Mouse (Mus musculus): ENCODE data around the gene Entr1. TPM values are rescaled to one million over a fixed set of nuclear protein-coding genes. Genes with fewer than 3 reads are reported as not detected.

Gene Entr1
- total RNA-seq, 2 experiments from 2014 or later, result 152 to 164 TPM

DNA sequence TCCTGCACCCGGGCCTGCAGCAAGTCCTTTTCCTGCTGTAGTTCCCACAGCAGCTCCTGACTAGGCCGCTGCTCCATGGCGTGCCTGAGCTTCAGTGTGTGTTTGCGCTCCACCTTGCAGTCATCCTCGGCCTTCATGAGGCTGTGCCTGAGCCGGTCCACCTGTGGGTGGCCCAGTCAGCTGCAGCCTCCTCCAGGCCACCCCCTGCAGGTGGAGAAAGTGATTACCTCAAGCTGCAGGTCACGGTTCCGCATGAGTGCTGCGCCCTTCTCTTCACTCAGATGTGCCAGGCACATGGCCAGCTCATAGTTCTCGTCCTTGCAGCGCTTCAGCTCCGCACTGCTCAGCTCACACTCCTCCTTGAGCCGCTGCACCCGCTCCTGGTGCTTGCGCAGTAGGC, 31.6 kb downstream of the Entr1 start:
- intact Hi-C loops (cut with DNase I), result no loop called here
- no peak; the same call in none of the 2 replicates for TF ChIP-seq CTCF (IDR thresholded peaks at IDR 0.05)
- Histone ChIP-seq H3K27ac (no peak overlapping the region), H3K4me3 (no peak overlapping the region)
- DNase-seq (ENCODE audit: extremely low spot score in 1 of 2, low spot score in 2 of 2), result no peak

DNA sequence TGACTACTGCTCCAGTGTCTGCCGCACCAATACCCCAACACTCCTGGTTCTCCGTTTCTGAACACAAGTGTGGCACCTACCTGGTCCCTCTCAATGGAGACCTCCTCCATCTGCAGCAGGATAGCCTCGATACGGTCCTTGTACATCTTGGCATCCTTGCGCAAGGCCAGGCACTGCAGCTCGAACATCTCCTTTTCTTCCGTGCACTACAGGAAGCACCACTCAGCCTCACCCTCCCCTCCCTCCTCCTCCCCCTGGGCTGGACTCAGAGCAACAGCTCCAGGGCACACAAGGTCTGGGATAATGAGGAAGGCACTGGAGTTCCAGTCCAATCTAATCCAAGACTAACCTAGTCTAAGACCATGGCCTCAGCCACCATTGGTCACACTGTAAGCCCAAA, 32.4 kb downstream of the Entr1 start:
- no peak overlapping the region for H3K27ac ChIP-seq
- H3K4me3 ChIP-seq, result no peak overlapping the region
- intact Hi-C loops (cut with DNase I), result no loop called here
- TF ChIP-seq CTCF (IDR thresholded peaks at IDR 0.05), result no peak
- DNase-seq (ENCODE audit: extremely low spot score in 1 of 2, low spot score in 2 of 2), result no peak

DNA sequence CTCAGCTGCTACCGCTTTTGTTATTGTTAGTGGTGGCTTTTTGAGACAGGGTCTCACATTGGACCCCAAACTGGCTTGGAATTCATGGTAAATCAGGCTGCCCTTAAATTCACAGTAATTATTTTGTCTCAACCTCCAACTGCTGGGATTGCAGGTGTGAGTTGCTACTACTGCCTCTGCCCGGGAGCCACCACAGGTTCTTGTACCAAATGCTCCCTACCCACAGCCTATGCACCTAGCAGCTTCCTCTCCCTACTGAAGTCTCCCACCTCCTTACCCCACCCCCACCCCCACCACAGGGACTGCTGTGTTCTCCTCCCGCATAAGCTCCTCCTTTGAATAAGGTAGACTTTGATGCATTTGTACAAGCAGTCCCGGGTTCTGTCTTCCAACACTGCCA, 32.9 kb downstream of the Entr1 start:
- TF ChIP-seq CTCF (IDR thresholded peaks at IDR 0.05), result no peak
- no peak for DNase-seq (ENCODE audit: extremely low spot score in 1 of 2, low spot score in 2 of 2)
- Histone ChIP-seq H3K27ac (no peak overlapping the region), H3K4me3 (no peak overlapping the region)
- intact Hi-C loops (cut with DNase I), result no loop called here

DNA sequence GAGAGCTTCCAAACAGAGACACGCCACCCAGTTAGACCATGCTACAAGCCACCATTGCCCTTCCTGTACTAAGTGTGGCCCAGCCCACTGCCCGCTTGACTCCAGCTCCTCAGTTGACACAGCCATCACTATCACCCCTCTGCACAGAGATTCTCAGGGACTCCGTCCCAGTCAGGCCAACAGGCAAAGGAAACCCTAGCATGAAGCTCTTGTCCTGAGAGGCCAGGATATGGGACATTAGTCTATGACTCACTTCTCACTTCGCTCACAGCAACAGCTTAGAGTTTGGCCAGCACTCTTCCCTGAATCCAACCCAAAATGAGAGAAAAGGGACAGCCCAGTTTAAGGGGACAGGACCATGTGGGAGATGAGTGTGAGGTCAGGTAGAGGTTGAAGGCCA, 34.7 kb downstream of the Entr1 start:
- H3K4me3 ChIP-seq, result no peak overlapping the region
- TF ChIP-seq CTCF (IDR thresholded peaks at IDR 0.05), result no peak
- no peak for DNase-seq (ENCODE audit: extremely low spot score in 1 of 2, low spot score in 2 of 2)
- no peak overlapping the region for H3K27ac ChIP-seq
- intact Hi-C loops (cut with DNase I), result no loop called here

DNA sequence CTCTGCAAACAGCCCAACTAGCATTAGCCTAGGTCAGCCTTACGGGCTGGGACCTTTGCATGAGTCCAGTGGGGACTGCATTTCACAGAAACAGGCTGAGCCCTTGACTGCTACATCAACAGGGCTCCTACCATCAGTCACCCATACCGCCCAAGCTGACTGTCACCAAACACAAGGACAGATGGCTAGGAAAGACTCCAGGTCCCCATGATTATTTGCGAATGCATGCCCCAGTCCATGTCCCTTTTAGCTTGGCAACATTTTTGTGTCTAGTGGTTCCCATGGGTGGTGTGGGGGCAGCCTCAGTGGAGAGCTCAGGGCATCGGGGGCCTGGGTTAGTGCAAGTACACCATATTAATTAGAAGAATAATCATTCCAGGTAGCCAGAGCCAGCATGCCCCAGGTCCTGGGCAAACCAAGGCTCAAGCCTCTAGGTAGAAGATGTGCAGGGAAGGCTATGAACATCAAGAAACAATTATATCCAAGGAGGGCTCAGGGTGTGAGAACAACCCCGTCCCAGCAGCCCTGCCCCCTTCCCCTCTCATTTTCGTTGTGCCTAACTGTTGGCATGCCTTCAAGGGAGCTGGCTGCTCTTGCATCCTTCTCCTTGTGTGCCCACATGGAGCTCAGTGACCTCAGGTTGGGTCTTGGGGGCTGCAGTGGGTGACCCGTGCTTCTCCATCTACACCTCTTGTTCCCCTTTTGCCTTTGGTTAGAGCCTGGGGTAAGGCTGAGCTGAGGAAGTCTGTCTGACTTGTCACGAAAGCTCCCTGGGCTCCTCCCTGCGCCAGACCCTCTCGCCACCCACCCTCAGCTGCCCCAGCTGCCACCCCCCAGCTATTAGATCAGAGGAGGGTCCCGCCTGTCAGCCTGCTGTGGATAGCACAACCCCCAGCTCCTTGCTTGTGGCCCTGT, 35.8 kb downstream of the Entr1 start:
- no peak for TF ChIP-seq CTCF (IDR thresholded peaks at IDR 0.05)
- Histone ChIP-seq H3K27ac (peak overlapping the region; percentile 80; the same call in 1 of the 2 replicates), H3K4me3 (peak overlapping the region; percentile 76)
- no peak for DNase-seq (ENCODE audit: extremely low spot score in 1 of 2, low spot score in 2 of 2)
- intact Hi-C loops (cut with DNase I), result no loop called here

DNA sequence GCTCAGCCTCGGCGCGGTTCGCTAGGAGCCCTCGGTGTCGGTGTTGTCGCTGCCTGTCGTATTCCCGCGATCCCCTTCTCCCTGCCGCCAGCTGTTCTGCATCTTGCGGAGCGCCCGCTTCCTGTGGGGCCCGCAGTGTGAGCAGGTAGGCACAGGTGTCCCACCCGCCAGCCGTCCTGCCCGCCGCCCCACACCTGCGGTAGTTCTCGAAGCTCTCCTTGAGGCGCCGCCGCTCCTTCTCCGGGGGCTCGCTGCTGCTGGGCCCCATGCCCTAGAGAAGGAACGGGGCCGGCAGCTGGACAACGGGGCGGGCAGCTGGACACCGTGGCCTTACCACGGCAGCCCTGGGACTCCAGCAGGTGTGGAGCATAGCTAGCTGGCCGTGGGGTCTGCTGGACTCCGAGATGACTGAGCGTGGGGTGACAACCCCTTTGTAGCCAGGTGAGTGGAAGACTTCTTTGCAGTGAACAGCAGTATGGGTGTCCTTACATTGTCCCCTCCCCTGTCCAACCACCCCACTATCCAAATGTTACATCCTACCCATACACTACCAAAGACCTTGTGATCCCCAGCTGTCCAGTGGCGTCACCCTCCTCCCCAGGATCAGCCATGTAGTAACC, 36.7 kb downstream of the Entr1 start:
- peak; percentile 1; the same call in 1 of the 2 replicates for TF ChIP-seq CTCF (IDR thresholded peaks at IDR 0.05)
- Histone ChIP-seq H3K4me3 (peak overlapping the region; percentile 76), H3K27ac (peak overlapping the region; percentile 80)
- intact Hi-C loops (cut with DNase I), result loop anchor here (1.0 kb wide), 2 partner anchors 27 to 52 kb away; no protein-coding TSS in a partner anchor
- peak; percentile 43 to 55 for DNase-seq (ENCODE audit: extremely low spot score in 1 of 2, low spot score in 2 of 2)

DNA sequence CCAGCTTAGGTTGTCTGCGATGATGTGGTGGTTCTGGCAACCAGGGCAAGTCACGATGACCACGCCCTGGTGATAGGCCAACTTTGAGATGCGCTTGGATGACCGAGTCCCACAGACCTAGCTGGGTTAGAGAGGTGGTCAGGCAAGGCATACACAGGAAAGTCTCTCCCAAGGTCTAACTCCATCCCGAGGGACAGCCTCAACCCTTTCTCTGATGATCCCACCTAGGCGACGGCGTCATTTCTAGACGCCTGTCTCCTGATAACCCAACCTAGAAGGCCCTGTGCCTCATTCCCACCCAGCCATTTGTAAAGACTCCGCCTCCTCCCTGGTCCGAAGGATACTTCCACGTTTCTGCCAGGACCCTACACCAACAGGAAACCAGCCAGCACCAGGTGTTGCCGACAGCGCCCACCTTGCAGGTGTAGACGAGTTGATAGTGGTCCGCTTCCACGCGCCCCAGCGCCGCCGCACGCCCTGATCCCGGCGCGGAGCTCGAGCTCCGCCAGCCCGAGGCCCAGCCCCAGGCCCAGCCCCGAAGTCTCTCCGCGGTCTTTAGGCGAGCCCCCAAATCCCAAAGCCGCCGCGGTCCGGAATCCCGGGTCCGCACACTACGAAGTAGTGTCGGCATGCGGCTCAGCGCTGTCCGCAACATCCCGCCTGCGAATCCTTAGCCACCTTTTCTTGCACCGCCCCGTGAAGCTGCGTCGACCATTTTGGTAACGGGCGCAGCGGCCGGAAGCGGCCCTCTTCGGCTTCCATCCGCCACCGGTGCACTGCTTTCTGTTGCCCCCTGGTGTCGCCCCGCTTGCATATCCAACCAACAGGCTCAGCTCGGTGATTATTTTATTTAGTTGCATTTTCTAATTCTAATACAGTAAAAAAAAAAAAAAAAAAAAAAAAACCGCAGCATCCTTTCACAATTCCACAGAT, 37.5 kb downstream of the Entr1 start, which contains the start of gene Dnlz:
Dnlz (minus strand) TSS at position 753 of the 933 bp plus-strand sequence.
- peak; percentile 77 for TF ChIP-seq CTCF (IDR thresholded peaks at IDR 0.05)
- peak within 1 kb of the TSS; percentile 76 for H3K4me3 ChIP-seq
- intact Hi-C loops (cut with DNase I), result loop anchor here (1.0 kb wide), 2 partner anchors 26 to 51 kb away; no protein-coding TSS in a partner anchor

DNA sequence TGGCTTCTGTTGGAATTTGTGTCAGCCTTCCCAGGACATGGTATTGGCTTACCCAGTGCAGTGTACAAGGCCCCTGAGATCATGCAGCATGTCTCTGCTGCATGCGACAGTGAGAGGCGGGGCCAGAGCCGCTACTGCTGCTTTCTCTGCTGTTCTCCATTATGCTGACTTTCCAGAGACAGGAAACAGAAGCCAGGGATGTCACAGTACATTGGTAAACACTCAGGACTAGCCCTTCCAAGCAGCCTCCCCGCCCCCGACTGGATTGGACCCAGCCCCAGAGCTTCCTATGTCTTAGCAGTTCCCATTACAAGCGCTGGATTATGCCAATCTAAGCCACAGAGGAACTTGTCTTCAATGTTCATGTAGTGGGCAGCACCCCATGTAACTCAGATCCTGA, 40.9 kb downstream of the Entr1 start:
- intact Hi-C loops (cut with DNase I), result no loop called here
- no peak for DNase-seq (ENCODE audit: extremely low spot score in 1 of 2, low spot score in 2 of 2)
- no peak for TF ChIP-seq CTCF (IDR thresholded peaks at IDR 0.05)
- Histone ChIP-seq H3K4me3 (no peak overlapping the region), H3K27ac (no peak overlapping the region)

More for the DNA sequence above, 37.5 kb downstream of the Entr1 start, which contains the start of gene Dnlz:
- peak; percentile 94 for DNase-seq (ENCODE audit: extremely low spot score in 1 of 2, low spot score in 2 of 2)
- H3K27ac ChIP-seq, result peak within 1 kb of the TSS; percentile 89

DNA sequence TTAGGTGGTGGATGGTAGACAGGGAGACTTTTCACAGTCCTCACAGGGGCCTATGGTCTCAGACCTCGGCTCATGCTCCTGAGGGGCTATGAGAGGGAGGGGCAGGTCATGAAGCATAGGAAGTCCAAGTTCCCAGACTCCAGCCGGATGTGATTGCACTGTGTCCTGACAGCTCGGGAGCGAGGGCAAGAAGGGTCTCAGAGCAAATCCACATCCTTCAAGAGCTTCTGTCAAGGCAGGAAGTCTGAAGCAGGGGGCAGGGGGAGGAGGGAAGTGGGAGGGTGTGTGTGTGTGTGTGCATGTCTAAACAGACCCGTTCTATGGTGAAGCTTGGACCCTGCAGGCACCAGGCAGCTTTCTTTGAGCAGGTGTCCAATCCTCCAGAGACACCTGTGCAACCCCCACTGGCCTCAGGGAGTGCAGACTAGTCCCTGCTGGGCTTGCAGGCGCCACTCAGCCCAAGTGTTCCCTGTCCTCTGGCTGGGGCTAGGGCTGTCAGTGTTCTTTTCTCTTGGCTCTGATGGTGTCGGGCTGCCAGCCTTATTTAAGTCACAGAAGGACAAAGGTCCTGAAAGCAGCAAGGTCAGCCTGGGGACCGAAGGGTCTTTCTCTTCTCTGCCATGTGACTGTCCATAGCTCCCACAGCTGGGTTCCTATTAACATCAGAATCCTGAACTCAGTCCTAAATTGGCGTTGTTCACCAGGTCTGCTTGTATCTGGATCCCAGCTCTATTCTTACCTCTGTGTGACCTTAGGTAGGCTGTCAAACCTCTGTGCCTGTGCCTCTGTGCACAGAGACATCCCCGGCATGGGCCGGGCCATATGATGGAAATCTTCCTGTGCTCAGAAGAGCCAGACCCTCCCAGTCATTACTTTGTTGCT, 46.3 kb downstream of the Entr1 start:
- Histone ChIP-seq H3K4me3 (no peak overlapping the region), H3K27ac (peak overlapping the region; percentile 81)
- intact Hi-C loops (cut with DNase I), result no loop called here
- no peak for DNase-seq (ENCODE audit: extremely low spot score in 1 of 2, low spot score in 2 of 2)
- TF ChIP-seq CTCF (IDR thresholded peaks at IDR 0.05), result no peak

DNA sequence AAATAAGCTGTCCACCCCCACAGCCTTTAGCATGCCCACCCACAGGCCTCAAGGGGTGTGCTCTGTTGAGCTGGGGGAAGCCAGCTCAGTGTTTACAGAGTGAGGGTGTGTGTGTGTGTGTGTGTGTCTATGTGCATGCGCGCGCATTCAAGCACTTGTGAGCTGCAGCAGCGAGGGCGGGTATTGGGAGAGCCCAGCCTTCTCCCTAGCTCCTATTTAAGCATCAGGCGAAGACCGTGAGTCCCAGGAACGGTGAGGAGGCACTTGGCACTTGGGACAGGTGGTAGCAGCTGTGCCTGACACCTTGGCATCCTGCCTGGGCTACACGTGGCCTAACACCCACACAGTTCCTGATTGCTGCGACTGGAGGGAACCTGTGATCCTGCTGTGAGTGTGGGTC, 47.1 kb downstream of the Entr1 start:
- Histone ChIP-seq H3K27ac (peak overlapping the region; percentile 81), H3K4me3 (no peak overlapping the region)
- no peak for TF ChIP-seq CTCF (IDR thresholded peaks at IDR 0.05)
- DNase-seq (ENCODE audit: extremely low spot score in 1 of 2, low spot score in 2 of 2), result peak; percentile 71 to 75
- intact Hi-C loops (cut with DNase I), result no loop called here

All from left cerebral cortex, adult 2 months (tissue).